Mouse (Mus musculus): ENCODE data around the gene Ildr1.

Gene Ildr1

GRCm38 (mm10) chr16:36693818-36694413 is at the start of gene Ildr1:
Gene Ildr1, plus strand, starts transcription at chr16:36693978.
- DNase-seq (ENCODE audit: low spot score), result peak; percentile 54

- no peak for DNase-seq (ENCODE audit: low spot score)
Measured at GRCm38 (mm10) chr16:36645124-36645523, 48.7 kb upstream of the Ildr1 start.

- no peak for DNase-seq (ENCODE audit: low spot score)
Measured at GRCm38 (mm10) chr16:36649304-36649703, 44.5 kb upstream of the Ildr1 start.

GRCm38 (mm10) chr16:36650511-36650910 is 43.3 kb upstream of the Ildr1 start:
- DNase-seq (ENCODE audit: low spot score), result no peak

GRCm38 (mm10) chr16:36651174-36651766 is 42.5 kb upstream of the Ildr1 start:
- DNase-seq (ENCODE audit: low spot score), result no peak

GRCm38 (mm10) chr16:36655199-36655598 is 38.6 kb upstream of the Ildr1 start:
- no peak for DNase-seq (ENCODE audit: low spot score)

- no peak for DNase-seq (ENCODE audit: low spot score)
Measured at GRCm38 (mm10) chr16:36655910-36656309, 37.9 kb upstream of the Ildr1 start.

- DNase-seq (ENCODE audit: low spot score), result no peak
Measured at GRCm38 (mm10) chr16:36661330-36661729, 32.4 kb upstream of the Ildr1 start.

GRCm38 (mm10) chr16:36663484-36663883 is 30.3 kb upstream of the Ildr1 start:
- no peak for DNase-seq (ENCODE audit: low spot score)

- DNase-seq (ENCODE audit: low spot score), result no peak
Measured at GRCm38 (mm10) chr16:36665782-36666181, 28.0 kb upstream of the Ildr1 start, which contains the start of gene Cd86. Gene Cd86, minus strand, starts transcription at chr16:36666081.

GRCm38 (mm10) chr16:36666448-36667017 is 27.2 kb upstream of the Ildr1 start:
- no peak for DNase-seq (ENCODE audit: low spot score)

- DNase-seq (ENCODE audit: low spot score), result no peak
Measured at GRCm38 (mm10) chr16:36670590-36670989, 23.2 kb upstream of the Ildr1 start.

GRCm38 (mm10) chr16:36673196-36673595 is 20.6 kb upstream of the Ildr1 start:
- no peak for DNase-seq (ENCODE audit: low spot score)

- no peak for DNase-seq (ENCODE audit: low spot score)
Measured at GRCm38 (mm10) chr16:36674457-36675204, 19.1 kb upstream of the Ildr1 start.

- no peak for DNase-seq (ENCODE audit: low spot score)
Measured at GRCm38 (mm10) chr16:36675304-36675703, 18.5 kb upstream of the Ildr1 start.

GRCm38 (mm10) chr16:36675902-36676301 is 17.9 kb upstream of the Ildr1 start:
- no peak for DNase-seq (ENCODE audit: low spot score)

GRCm38 (mm10) chr16:36681829-36682228 is 11.9 kb upstream of the Ildr1 start:
- no peak for DNase-seq (ENCODE audit: low spot score)

- DNase-seq (ENCODE audit: low spot score), result no peak
Measured at GRCm38 (mm10) chr16:36684325-36684918, 9.4 kb upstream of the Ildr1 start.

GRCm38 (mm10) chr16:36688076-36688475 is 5.7 kb upstream of the Ildr1 start:
- no peak for DNase-seq (ENCODE audit: low spot score)

- DNase-seq (ENCODE audit: low spot score), result no peak
Measured at GRCm38 (mm10) chr16:36691484-36691883, 2.3 kb upstream of the Ildr1 start.

- DNase-seq (ENCODE audit: low spot score), result no peak
Measured at GRCm38 (mm10) chr16:36694798-36695290, 1.1 kb downstream of the Ildr1 start.

GRCm38 (mm10) chr16:36697331-36697730 is 3.6 kb downstream of the Ildr1 start:
- no peak for DNase-seq (ENCODE audit: low spot score)
